Mouse (Mus musculus) spleen, postnatal 36 days (tissue): ENCODE measurements at regions not wholly inside any gene's neighbourhood (a gene's known extent, or its start where the extent isn't known, plus 50 kb on each side); places are given as distances from the start of the nearest gene placed in this dataset.

Experiments
- DNase-seq, 2 experiments: peaks; one replicate each; pipeline ENCODE4 v3.0.0; 2022; ENCODE audit warnings: low spot score in 2 of 2, mixed read lengths in 1 of 2

- DNase-seq = no peak
These were observed 688.4 kb downstream of the Hs3st4 start for GRCm38 (mm10) chr7:124671117-124671516.

GRCm38 (mm10) chr7:124676854-124677515, 694.3 kb downstream of the Hs3st4 start:
- no peak for DNase-seq

GRCm38 (mm10) chr7:124680561-124680960, 697.9 kb downstream of the Hs3st4 start:
- DNase-seq = no peak

GRCm38 (mm10) chr7:124681212-124681611, 698.5 kb downstream of the Hs3st4 start:
- DNase-seq = no peak

- DNase-seq = no peak
These were observed 699.2 kb downstream of the Hs3st4 start for GRCm38 (mm10) chr7:124681820-124682219.

- no peak for DNase-seq
These were observed 702.8 kb downstream of the Hs3st4 start for GRCm38 (mm10) chr7:124685424-124685823.

- DNase-seq = no peak
These were observed 721.6 kb downstream of the Hs3st4 start for GRCm38 (mm10) chr7:124704163-124704824.

- DNase-seq = no peak
These were observed 724.5 kb downstream of the Hs3st4 start for GRCm38 (mm10) chr7:124707143-124707542.

GRCm38 (mm10) chr7:124708771-124709485, 726.3 kb downstream of the Hs3st4 start:
- no peak for DNase-seq

GRCm38 (mm10) chr7:124720927-124721326, 723.5 kb upstream of the Kdm8 start:
- DNase-seq = no peak

GRCm38 (mm10) chr7:124742086-124742485, 702.4 kb upstream of the Kdm8 start:
- DNase-seq = no peak

- DNase-seq = no peak
These were observed 698.2 kb upstream of the Kdm8 start for GRCm38 (mm10) chr7:124746321-124746720.

- no peak for DNase-seq
These were observed 696.1 kb upstream of the Kdm8 start for GRCm38 (mm10) chr7:124748396-124748795.

- DNase-seq = no peak
These were observed 685.4 kb upstream of the Kdm8 start for GRCm38 (mm10) chr7:124759084-124759483.

- DNase-seq = no peak
These were observed 666.7 kb upstream of the Kdm8 start for GRCm38 (mm10) chr7:124777822-124778221.

GRCm38 (mm10) chr7:124782816-124783215, 661.7 kb upstream of the Kdm8 start:
- DNase-seq = no peak

GRCm38 (mm10) chr7:124784995-124785394, 659.5 kb upstream of the Kdm8 start:
- DNase-seq = no peak

GRCm38 (mm10) chr7:124785896-124786295, 658.6 kb upstream of the Kdm8 start:
- no peak for DNase-seq

- no peak for DNase-seq
These were observed 655.7 kb upstream of the Kdm8 start for GRCm38 (mm10) chr7:124788781-124789180.

GRCm38 (mm10) chr7:124803101-124803500, 641.4 kb upstream of the Kdm8 start:
- no peak for DNase-seq

- no peak for DNase-seq
These were observed 609.8 kb upstream of the Kdm8 start for GRCm38 (mm10) chr7:124834692-124835091.

- DNase-seq = no peak
These were observed 607.9 kb upstream of the Kdm8 start for GRCm38 (mm10) chr7:124836531-124836930.

- no peak for DNase-seq
These were observed 589.4 kb upstream of the Kdm8 start for GRCm38 (mm10) chr7:124855056-124855455.
